Mouse (Mus musculus): ENCODE measurements around the gene Olfr938. TPM values are rescaled to one million over a fixed set of nuclear protein-coding genes. Genes with fewer than 3 reads are reported as not detected.

Olfr938 gene
- polyA plus RNA-seq (2016; fragmentation: Nextera tagmentation; extraction: Ambion mirVana): not detected in 2 replicates

DNA sequence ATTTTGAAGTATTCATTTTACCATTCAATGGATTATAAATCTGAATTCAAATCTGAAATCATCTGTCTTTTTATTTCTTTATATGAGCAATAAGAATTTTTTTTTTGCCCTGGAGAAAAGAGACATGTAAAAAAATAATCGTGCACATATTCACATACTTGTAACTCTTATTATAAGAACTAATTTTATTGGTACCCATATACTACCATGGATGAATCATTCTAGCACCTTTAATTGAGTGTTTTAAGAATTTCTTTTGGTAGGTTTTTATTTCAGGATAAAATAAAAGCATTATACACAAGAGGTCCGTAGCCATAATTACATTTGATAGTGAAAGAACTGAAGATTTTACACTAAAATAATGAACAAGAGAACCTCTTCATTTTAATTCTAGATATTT is at the start of gene Olfr938:
Olfr938 (minus strand) TSS at position 101 of the 400 bp plus-strand sequence.
- 81% methylated on average over 2 of the region's 2 CpGs for WGBS
- H3K4me2 ChIP-seq (replicated peaks): no peak within 1 kb of the TSS
- no peak within 1 kb of the TSS for H3K27ac ChIP-seq (replicated peaks)
- no peaks in the 10 kb centered on the region for H3K9me3 ChIP-seq
- H3K27me3 ChIP-seq: no peaks in the 10 kb centered on the region
- no peak within 1 kb of the TSS for H3K9ac ChIP-seq (replicated peaks)
- no peak for ATAC-seq (ENCODE audit: low FRiP score, low read depth)
- H3K4me3 ChIP-seq: no peak within 1 kb of the TSS
- no peaks in the 10 kb centered on the region for H3K36me3 ChIP-seq
- no peaks in the 10 kb centered on the region for H3K4me1 ChIP-seq

DNA sequence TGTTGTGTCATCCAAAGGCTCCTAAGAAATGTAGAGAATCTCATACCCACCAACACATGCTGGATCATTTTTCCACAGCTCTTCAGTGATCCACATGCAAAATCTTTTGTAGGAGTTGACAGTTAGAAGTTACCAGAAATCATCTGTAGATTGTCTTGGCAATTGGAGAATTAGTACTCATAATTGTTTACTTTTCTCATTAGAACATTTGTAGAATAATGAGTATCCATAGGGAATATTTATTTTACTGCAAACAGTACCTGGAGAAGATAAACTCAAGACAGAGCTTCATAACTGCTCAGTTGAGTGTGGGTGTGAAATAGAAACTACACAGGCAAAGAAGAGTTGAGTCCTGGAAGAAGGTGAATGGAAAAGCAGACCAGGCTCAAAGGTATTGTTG is 49.1 kb upstream of the Olfr938 start, which contains the start of gene Olfr27:
Olfr27 (plus strand) TSS at position 301 of the 400 bp plus-strand sequence.
- Histone ChIP-seq H3K27me3 (no peaks in the 10 kb centered on the region), H3K4me2 (replicated peaks) (no peak within 1 kb of the TSS), H3K9ac (replicated peaks) (no peak within 1 kb of the TSS), H3K27ac (replicated peaks) (no peak within 1 kb of the TSS), H3K9me3 (no peaks in the 10 kb centered on the region), H3K4me3 (no peak within 1 kb of the TSS), H3K36me3 (no peaks in the 10 kb centered on the region), H3K4me1 (no peaks in the 10 kb centered on the region)
- no peak for ATAC-seq (ENCODE audit: low FRiP score, low read depth)

DNA sequence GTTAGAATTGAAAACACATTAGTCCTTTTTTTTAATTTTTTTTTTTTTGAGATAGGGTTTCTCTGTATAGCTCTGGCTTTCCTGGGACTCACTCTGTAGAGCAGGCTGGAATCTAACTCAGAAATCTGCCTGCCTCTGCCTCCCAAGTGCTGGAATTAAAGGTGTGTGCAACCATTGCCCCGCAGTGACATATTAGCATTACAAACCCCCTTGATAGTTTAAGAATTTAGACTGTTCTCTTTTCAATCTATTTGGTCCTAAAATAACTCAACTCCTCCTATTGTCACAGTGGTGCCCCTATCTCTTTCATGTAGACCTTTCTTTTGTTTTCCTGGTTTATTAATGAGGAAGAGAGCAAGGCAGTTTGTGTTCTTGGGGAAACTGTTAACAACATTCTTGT is 48.6 kb upstream of the Olfr938 start:
- no peak overlapping the region for H3K4me3 ChIP-seq

DNA sequence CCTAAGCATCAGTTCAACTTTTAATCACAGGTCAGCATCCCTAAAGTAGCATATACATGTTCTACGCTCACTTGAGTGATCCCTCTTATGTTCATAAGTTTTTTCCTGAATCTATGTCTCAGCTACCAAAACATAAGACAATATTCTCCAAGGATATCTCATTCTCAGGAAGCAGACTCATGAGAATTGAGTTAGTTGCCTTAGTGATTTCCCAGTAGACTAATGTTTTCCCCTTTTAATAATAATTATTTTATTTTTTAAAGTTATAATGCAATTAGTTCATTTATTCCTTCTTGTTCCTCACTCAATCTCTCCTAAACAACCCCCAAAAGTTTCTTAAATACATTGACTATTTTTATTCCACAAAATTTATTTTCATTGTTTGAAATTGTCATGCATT is 13.8 kb downstream of the Olfr938 start, which contains the start of gene Olfr937:
Olfr937 (minus strand) TSS at position 101 of the 400 bp plus-strand sequence.
- Histone ChIP-seq H3K4me3 (no peak within 1 kb of the TSS), H3K9ac (replicated peaks) (no peak within 1 kb of the TSS), H3K36me3 (no peaks in the 10 kb centered on the region), H3K4me2 (replicated peaks) (no peak within 1 kb of the TSS), H3K27me3 (no peaks in the 10 kb centered on the region), H3K9me3 (no peaks in the 10 kb centered on the region), H3K27ac (replicated peaks) (no peak within 1 kb of the TSS), H3K4me1 (no peaks in the 10 kb centered on the region)
- ATAC-seq (ENCODE audit: low FRiP score, low read depth): no peak
- WGBS: 86% methylated on average over 1 of the region's 1 CpGs

More for the DNA sequence above, 48.6 kb upstream of the Olfr938 start:
- Histone ChIP-seq H3K4me2 (replicated peaks) (no peak overlapping the region), H3K27me3 (no peaks in the 10 kb centered on the region), H3K9ac (replicated peaks) (no peak overlapping the region), H3K9me3 (no peaks in the 10 kb centered on the region), H3K4me1 (no peaks in the 10 kb centered on the region), H3K27ac (replicated peaks) (no peak overlapping the region), H3K36me3 (no peaks in the 10 kb centered on the region)
- 87% methylated on average over 1 of the region's 1 CpGs for WGBS
- no peak for ATAC-seq (ENCODE audit: low FRiP score, low read depth)

Small RNA genes lying within 50 kb of the gene (microRNA-seq; reads per million reads assigned to microRNA genes)
- not detected for gene Gm25032
- gene Gm25529: not detected

Other genes starting within 250 kb of the Olfr938 start
- gene Olfr924, start 234.4 kb downstream of the Olfr938 start, polyA plus RNA-seq (2016; fragmentation: Nextera tagmentation; extraction: Ambion mirVana): not detected in 2 replicates
- gene Olfr26, start 223.8 kb downstream of the Olfr938 start, polyA plus RNA-seq (2016; fragmentation: Nextera tagmentation; extraction: Ambion mirVana): not detected in 2 replicates
- not detected in 2 replicates for gene Olfr926, start 201.8 kb downstream of the Olfr938 start, polyA plus RNA-seq (2016; fragmentation: Nextera tagmentation; extraction: Ambion mirVana)
- gene Olfr930, start 149.1 kb downstream of the Olfr938 start, polyA plus RNA-seq (2016; fragmentation: Nextera tagmentation; extraction: Ambion mirVana): not detected in 2 replicates
- gene Olfr933, start 106.6 kb downstream of the Olfr938 start, polyA plus RNA-seq (2016; fragmentation: Nextera tagmentation; extraction: Ambion mirVana): not detected in 2 replicates
- not detected in 2 replicates for gene Olfr934, start 90.6 kb downstream of the Olfr938 start, polyA plus RNA-seq (2016; fragmentation: Nextera tagmentation; extraction: Ambion mirVana)
- gene Olfr935, start 79.2 kb downstream of the Olfr938 start, polyA plus RNA-seq (2016; fragmentation: Nextera tagmentation; extraction: Ambion mirVana): not detected in 2 replicates
- gene Olfr146, start 55.5 kb downstream of the Olfr938 start, polyA plus RNA-seq (2016; fragmentation: Nextera tagmentation; extraction: Ambion mirVana): not detected in 2 replicates
- not detected in 2 replicates for gene Olfr937, start 13.9 kb downstream of the Olfr938 start, polyA plus RNA-seq (2016; fragmentation: Nextera tagmentation; extraction: Ambion mirVana)
- gene Olfr27, start 49.2 kb upstream of the Olfr938 start, polyA plus RNA-seq (2016; fragmentation: Nextera tagmentation; extraction: Ambion mirVana): not detected in 2 replicates
- not detected in 2 replicates for gene Olfr943, start 87.4 kb upstream of the Olfr938 start, polyA plus RNA-seq (2016; fragmentation: Nextera tagmentation; extraction: Ambion mirVana)
- not detected in 2 replicates for gene Olfr944, start 123.0 kb upstream of the Olfr938 start, polyA plus RNA-seq (2016; fragmentation: Nextera tagmentation; extraction: Ambion mirVana)
- gene Olfr1537, start 171.1 kb upstream of the Olfr938 start, polyA plus RNA-seq (2016; fragmentation: Nextera tagmentation; extraction: Ambion mirVana): not detected in 2 replicates
- not detected in 2 replicates for gene Olfr945, start 197.9 kb upstream of the Olfr938 start, polyA plus RNA-seq (2016; fragmentation: Nextera tagmentation; extraction: Ambion mirVana)
- gene Olfr948, start 247.2 kb upstream of the Olfr938 start, polyA plus RNA-seq (2016; fragmentation: Nextera tagmentation; extraction: Ambion mirVana): not detected in 2 replicates